Mouse (Mus musculus) heart, postnatal 36 days (tissue): ENCODE measurements around the gene Rps9. TPM values are rescaled to one million over a fixed set of nuclear protein-coding genes. Genes with fewer than 3 reads are reported as not detected.
"Not testable (repeated sequence)": the region's sequence is repeated elsewhere in the genome, so short reads cannot be mapped to it uniquely, and the experiment has no call there.

Experiments
- DNase-seq, 2 experiments: peaks; one replicate each; pipeline ENCODE4 v3.0.0; 2021 to 2022
- intact Hi-C: fragments of 180-260 bp; cut with DNase I; formaldehyde crosslinking; loops from one replicate; pipeline ENCODE4 v1.15.1; 2025
- total RNA-seq, 2 experiments: library from RNA; stranded (reverse); gene quantifications; 2 replicates each; pipeline ENCODE4 v1.2.3; 2021

The Rps9 gene
- total RNA-seq, 2 experiments from 2014 or later: 621 to 660 TPM

DNA sequence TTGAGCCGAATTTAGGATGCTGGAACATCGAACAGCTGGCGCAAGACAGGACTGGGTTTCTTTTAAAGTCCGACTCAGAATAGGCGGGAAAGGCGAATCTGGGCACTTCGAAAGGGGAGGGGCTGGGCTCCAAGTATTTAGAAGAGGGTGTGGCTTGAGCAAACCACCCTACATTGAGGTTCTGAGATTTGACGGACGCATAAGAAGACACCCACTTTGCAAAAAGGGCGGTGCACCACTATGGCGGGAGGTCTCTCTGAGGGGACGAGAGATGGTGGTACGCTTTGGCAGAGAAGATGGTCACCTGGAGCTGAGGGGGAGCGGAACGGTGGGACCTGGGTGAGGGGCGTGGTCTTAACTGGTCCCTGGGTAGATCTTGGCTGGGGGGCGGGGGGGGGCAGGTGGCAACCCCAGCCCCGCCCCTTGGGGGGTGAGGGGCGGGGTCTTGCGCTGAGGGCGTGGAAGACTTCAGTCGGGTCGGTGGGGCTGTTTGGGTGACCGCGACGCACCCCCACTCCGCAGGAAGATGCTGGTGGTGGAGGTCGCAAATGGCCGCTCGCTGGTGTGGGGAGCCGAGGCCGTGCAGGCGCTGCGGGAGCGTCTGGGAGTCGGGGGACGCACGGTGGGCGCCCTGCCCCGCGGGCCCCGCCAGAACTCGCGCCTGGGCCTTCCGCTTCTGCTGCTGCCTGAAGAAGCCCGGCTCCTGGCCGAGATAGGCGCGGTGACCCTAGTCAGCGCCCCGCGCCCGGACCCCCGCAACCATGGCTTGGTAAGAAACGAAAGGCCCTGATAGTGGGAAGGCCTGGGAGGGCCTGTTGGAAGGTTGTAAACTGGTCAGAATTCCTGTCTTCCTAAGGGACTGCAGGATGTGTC, 9.5 kb upstream of the Rps9 start:
- intact Hi-C loops: loop anchor here (5.0 kb wide), 1 partner anchor 47 kb away; the partner anchor contains the start of gene Cnot3
- DNase-seq: peak; percentile 66 to 69

- DNase-seq: peak in 1 of 2 experiments; percentile 19
- intact Hi-C loops: loop anchor here (5.0 kb wide), 2 partner anchors 48 to 457 kb away; partner anchors contain the start of genes Cnot3 and Leng9
These were observed 8.9 kb upstream of the Rps9 start for GRCm38 (mm10) chr7:3694949-3695305.

DNA sequence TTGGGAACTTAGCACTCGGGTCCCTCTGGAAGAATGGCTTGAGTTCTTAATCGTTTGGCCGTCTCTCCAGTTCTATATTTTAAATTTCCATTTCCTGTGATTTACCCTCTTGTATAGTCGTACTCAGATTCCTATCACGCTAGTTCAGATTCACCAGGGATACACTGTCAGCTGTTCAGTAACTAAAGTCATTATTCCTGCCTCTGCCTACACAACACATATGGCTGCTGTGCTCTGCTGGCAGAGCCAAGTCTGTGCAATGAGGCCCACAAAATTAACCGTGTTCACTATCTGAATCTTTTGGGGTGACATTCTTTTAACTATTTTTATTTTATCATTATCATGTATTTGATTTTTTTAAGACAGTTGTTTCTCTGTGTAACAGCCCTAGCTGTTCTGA, 5.3 kb upstream of the Rps9 start:
- DNase-seq: no peak
- intact Hi-C loops: loop anchor here (5.0 kb wide), 1 partner anchor 454 kb away; the partner anchor contains the start of gene Leng9

GRCm38 (mm10) chr7:3703148-3703878, 480 bp upstream of the Rps9 start:
- intact Hi-C loops: no loop called here
- DNase-seq: no peak

- intact Hi-C loops: loop anchor here (2.0 kb wide), 1 partner anchor 38 kb away; no protein-coding TSS in a partner anchor
- no peak for DNase-seq
These were observed 682 bp downstream of the Rps9 start for GRCm38 (mm10) chr7:3704475-3704874.

DNA sequence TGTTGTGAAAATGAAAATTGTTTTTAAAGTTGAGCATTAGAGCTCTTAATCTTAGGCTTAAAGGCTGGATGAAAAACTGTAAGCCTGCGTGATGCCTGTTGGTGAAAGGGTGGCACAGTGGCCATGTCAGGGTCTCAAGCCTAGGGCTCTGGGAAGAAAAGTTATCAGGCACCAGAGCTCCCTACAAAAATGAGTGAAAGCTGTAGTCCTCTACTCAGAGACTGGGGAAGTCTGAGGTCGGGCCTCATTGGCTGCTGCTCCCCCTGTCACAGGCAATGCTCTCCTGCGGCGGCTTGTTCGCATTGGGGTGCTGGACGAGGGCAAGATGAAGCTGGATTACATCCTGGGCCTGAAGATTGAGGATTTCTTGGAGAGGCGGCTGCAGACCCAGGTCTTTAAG, 1.7 kb downstream of the Rps9 start:
- intact Hi-C loops: loop anchor here (2.0 kb wide), 1 partner anchor 39 kb away; no protein-coding TSS in a partner anchor
- not testable (repeated sequence) for DNase-seq

DNA sequence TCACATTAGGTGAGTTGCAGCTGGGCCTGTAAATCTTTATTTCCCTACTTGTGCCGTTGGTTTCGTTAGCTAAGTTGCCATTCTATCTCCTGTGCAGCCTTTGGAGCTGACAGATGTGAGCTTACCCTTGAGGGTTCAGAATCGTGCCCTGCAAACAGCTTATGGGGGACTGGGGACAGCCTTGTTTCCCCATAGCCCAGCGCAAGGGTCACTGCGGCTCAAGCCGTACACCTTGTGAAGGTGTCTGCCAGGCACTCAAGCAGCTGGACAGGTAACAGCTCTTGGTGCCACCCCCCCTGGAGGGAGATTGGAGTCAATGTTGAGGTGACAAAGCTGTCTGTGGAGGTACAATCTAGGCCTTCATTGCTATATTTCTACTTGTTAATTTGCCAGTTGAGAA, 2.1 kb downstream of the Rps9 start:
- intact Hi-C loops: loop anchor here (2.0 kb wide), 1 partner anchor 39 kb away; no protein-coding TSS in a partner anchor
- DNase-seq: no peak

- DNase-seq: no peak
These were observed 2.6 kb downstream of the Rps9 start for GRCm38 (mm10) chr7:3706343-3706934.

DNA sequence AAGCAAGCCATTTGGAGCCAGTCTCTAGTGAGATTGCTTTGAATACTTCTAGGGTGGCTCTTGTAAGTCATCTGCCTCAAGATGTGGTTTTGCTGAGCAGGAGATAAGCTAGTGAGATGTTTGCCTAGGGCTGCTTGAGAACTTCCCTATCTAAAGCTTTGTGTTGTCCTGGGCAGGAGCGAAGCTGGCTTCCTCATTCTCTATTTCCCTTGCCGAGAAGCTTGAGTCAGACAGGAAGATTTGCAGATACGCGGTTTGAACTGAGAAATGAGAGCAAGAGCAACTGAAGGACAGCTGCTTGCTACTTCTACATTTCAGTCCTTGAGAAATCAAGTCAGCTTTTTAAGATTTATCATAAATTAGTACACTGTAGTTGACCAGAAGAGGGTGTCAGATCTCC, 3.2 kb downstream of the Rps9 start:
- DNase-seq: no peak
- intact Hi-C loops: no loop called here

More at GRCm38 (mm10) chr7:3706343-3706934, 2.6 kb downstream of the Rps9 start:
- intact Hi-C loops: no loop called here

- DNase-seq: no peak
- intact Hi-C loops: no loop called here
These were observed 4.0 kb downstream of the Rps9 start for GRCm38 (mm10) chr7:3707568-3708413.

GRCm38 (mm10) chr7:3708447-3708980, 4.7 kb downstream of the Rps9 start:
- DNase-seq, intact Hi-C loops: not testable (repeated sequence)

DNA sequence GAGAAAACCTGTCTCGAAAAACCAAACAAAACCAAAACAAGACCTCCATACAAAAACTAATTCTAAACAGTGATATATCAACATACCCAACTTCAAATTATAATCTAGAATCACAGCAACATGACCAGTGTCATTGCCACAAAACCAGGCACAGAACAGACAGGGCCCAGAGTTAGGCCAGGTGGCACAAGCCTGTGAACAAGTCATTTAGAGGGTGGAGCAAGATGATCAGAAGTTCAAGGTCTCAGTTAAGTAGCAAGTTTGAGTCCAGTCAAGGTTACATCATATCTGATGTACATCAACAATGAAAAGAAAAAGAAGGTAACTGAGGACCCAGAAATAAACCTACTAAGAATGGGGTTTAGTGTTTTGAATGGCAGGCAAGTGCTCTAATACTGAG, 5.2 kb downstream of the Rps9 start:
- intact Hi-C loops: no loop called here
- DNase-seq: no peak

DNA sequence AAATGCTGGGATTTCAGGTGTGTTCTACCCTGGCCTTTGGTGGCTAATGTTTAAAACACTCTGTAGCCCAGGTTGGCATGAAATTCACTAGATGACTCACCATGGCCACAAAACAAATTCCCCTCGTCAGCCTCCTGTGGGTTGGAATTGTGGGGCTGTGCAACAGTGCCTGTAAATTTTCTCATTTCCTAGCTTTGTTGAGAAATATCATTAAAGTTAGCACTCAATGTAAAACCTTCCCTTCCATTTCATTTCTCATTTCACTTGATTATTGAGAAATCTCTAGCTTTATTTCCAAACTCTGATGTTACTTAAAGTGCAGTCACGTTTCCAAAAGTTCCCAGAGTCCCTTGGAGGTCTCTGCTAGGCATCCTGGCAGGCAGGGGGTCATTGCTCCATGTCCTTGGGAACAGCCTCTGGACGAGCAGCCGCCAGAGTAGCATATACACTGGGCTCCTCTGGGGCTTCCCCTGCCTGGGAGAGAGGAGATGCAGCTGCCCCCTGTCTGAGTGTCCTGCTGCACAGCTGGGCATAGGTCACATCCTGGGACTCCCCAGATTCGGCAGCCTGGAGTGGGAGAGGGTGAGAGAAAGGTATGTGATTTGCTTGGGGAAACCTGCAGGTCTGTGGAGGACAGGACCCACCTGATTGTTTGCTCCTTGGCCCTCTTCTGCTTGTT, 8.6 kb downstream of the Rps9 start:
- no peak for DNase-seq
- intact Hi-C loops: no loop called here

- intact Hi-C loops: no loop called here
- DNase-seq: no peak
These were observed 11.5 kb downstream of the Rps9 start for GRCm38 (mm10) chr7:3715249-3715648.

DNA sequence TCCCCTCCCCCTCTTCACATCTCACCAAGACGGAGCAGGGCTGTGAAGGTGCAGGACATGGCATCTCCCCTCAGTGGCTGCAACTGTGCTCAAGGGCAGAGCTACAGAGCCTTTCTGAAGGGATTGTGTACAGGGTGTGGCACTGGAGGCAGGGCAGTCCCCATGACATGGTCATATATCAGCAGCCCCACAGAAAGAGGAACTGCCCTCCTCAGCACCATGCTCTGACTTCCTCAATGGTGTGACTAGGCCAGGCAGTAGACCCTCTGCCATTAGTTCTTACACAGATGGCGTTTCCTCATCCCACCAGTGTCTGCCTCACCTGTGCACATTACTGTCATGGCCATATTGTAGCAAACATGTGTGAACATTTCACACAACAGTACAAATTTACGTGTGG, 16.5 kb downstream of the Rps9 start, which contains the start of gene Pirb:
TSS of gene Pirb (minus strand) at position 124 of the 400 bp plus-strand sequence.
- intact Hi-C loops, DNase-seq: not testable (repeated sequence)

DNA sequence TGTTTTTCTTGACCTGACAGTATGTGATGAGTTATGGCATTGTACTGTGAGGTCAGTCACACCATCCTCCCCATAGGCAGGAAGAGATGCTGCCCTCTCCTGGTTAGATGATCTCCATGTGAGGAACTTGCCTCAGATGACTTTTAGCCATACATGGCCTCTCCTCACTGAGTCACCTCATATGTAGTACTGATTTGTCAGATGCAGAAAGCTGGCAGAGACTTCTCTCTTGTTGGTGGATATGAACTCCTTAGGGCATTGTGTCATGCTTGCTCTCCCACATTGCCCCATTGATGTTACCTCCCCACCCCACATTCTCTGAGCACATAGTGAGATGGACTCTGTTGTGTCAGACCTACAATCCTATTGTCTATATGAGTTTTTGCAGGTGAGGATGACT, 21.7 kb downstream of the Rps9 start:
- DNase-seq, intact Hi-C loops: not testable (repeated sequence)

- intact Hi-C loops, DNase-seq: not testable (repeated sequence)
These were observed 28.9 kb downstream of the Rps9 start for GRCm38 (mm10) chr7:3732675-3733074.
